Mouse (Mus musculus) kidney, embryonic 15.5 days (tissue): ENCODE results near the gene RPS10-NUDT3. TPM values are rescaled to one million over a fixed set of nuclear protein-coding genes. Genes with fewer than 3 reads are reported as not detected.

Experiments
- ATAC-seq: fragments of 200-750 bp; cut with Nextera tagmentation; replicated peaks from 2 replicates; pipeline ENCODE4 v1.8.0; 2017; ENCODE audit warnings: moderate TSS enrichment; ENCODE audit not compliant: low FRiP score
- H3K27ac ChIP-seq: fragments of 300-500 bp; sonication (generic); 2 replicates; pipeline ENCODE4 v1.5.1; 2015; ENCODE audit warnings: mild to moderate bottlenecking, inconsistent platforms
- H3K27me3 ChIP-seq: fragments of 300-500 bp; sonication (generic); 2 replicates; pipeline ENCODE4 v1.6.1; 2015; ENCODE audit warnings: inconsistent platforms
- H3K36me3 ChIP-seq: fragments of 300-500 bp; sonication (generic); 2 replicates; pipeline ENCODE4 v1.6.1; 2015; ENCODE audit warnings: inconsistent platforms
- H3K4me1 ChIP-seq: fragments of 300-500 bp; sonication (generic); 2 replicates; pipeline ENCODE4 v1.6.1; 2015; ENCODE audit warnings: inconsistent platforms
- H3K4me2 ChIP-seq: fragments of 300-500 bp; sonication (generic); 2 replicates; pipeline ENCODE4 v1.6.1; 2015; ENCODE audit warnings: moderate library complexity, mild to moderate bottlenecking, inconsistent platforms
- H3K4me3 ChIP-seq: fragments of 300-500 bp; sonication (generic); replicated peaks from 2 replicates; pipeline ENCODE4 v1.5.1; 2015; ENCODE audit warnings: mild to moderate bottlenecking, inconsistent platforms
- H3K9ac ChIP-seq: fragments of 300-500 bp; sonication (generic); 2 replicates; pipeline ENCODE4 v1.6.1; 2015; ENCODE audit warnings: mild to moderate bottlenecking, inconsistent platforms
- H3K9me3 ChIP-seq: fragments of 300-500 bp; sonication (generic); replicated peaks from 2 replicates; pipeline ENCODE4 v1.6.1; 2016; ENCODE audit warnings: inconsistent platforms
- WGBS: fragments of 180-500 bp; shearing (Covaris S2); methylation state at CpG from one replicate; pipeline ENCODE4 v1.1.7; 2015; ENCODE audit warnings: mixed read lengths; 5-methylcytosine and 5-hydroxymethylcytosine counted together
- polyA plus RNA-seq: library from polyadenylated mRNA; unstranded; fragments of >200 nt; fragmentation: Nextera tagmentation; extraction: Ambion mirVana; gene quantifications from 2 replicates; pipeline ENCODE4 v1.2.1, GENCODE M21; 2015

Gene RPS10-NUDT3
- polyA plus RNA-seq, 1 experiment from 2014 or later, result not detected

- 17% methylated on average over 19 of the region's 20 CpGs for WGBS
- H3K9ac ChIP-seq, result peak overlapping the region; percentile 67; the same call in 1 of the 2 replicates
- ATAC-seq, result 0 out of 2 replicates have a peak, but pooled peaks have one; percentile 0
Measured at GRCm38 (mm10) chr17:27564391-27565162, 70.4 kb downstream of the RPS10-NUDT3 start.

GRCm38 (mm10) chr17:27563771-27564244 is 71.2 kb downstream of the RPS10-NUDT3 start:
- Histone ChIP-seq H3K4me1 (peaks cover 49% of the 10 kb centered on the region), H3K36me3 (peaks cover 26% of the 10 kb centered on the region), H3K27me3 (no peaks in the 10 kb centered on the region), H3K4me3 (no peak overlapping the region), H3K9me3 (no peaks in the 10 kb centered on the region), H3K4me2 (peak overlapping the region; percentile 99; the same call in 1 of the 2 replicates), H3K9ac (no peak overlapping the region), H3K27ac (no peak overlapping the region)
- WGBS, result 56% methylated on average over 7 of the region's 7 CpGs
- ATAC-seq, result no peak

More at GRCm38 (mm10) chr17:27564391-27565162, 70.4 kb downstream of the RPS10-NUDT3 start:
- Histone ChIP-seq H3K27me3 (no peaks in the 10 kb centered on the region), H3K4me2 (peak overlapping the region; percentile 99), H3K27ac (peak overlapping the region; percentile 69), H3K4me3 (peak overlapping the region; percentile 56), H3K9me3 (no peaks in the 10 kb centered on the region), H3K4me1 (peaks cover 43% of the 10 kb centered on the region), H3K36me3 (peaks cover 26% of the 10 kb centered on the region)

- no peak overlapping the region for H3K27ac ChIP-seq
- peaks cover 61% of the 10 kb centered on the region for H3K4me1 ChIP-seq
- no peak overlapping the region for H3K4me2 ChIP-seq
- peaks cover 26% of the 10 kb centered on the region for H3K36me3 ChIP-seq
- ATAC-seq, result no peak
- H3K4me3 ChIP-seq, result no peak overlapping the region
- no peaks in the 10 kb centered on the region for H3K27me3 ChIP-seq
- no peaks in the 10 kb centered on the region for H3K9me3 ChIP-seq
- 38% methylated on average over 8 of the region's 11 CpGs for WGBS
- H3K9ac ChIP-seq, result no peak overlapping the region
Measured at GRCm38 (mm10) chr17:27561809-27562526, 73.1 kb downstream of the RPS10-NUDT3 start.

GRCm38 (mm10) chr17:27560926-27561480 is 74.0 kb downstream of the RPS10-NUDT3 start:
- H3K4me2 ChIP-seq, result no peak overlapping the region
- H3K27me3 ChIP-seq, result no peaks in the 10 kb centered on the region
- no peak overlapping the region for H3K4me3 ChIP-seq
- no peak overlapping the region for H3K9ac ChIP-seq
- peaks cover 56% of the 10 kb centered on the region for H3K4me1 ChIP-seq
- WGBS, result 84% methylated on average over 13 of the region's 13 CpGs
- ATAC-seq, result no peak
- H3K36me3 ChIP-seq, result peaks cover 26% of the 10 kb centered on the region
- H3K9me3 ChIP-seq, result no peaks in the 10 kb centered on the region
- no peak overlapping the region for H3K27ac ChIP-seq

- no peaks in the 10 kb centered on the region for H3K27me3 ChIP-seq
- no peak overlapping the region for H3K4me3 ChIP-seq
- H3K4me1 ChIP-seq, result peaks cover 60% of the 10 kb centered on the region
- no peak overlapping the region for H3K27ac ChIP-seq
- peaks cover 26% of the 10 kb centered on the region for H3K36me3 ChIP-seq
- H3K4me2 ChIP-seq, result peak overlapping the region; percentile 90
- WGBS, result 61% methylated on average over 8 of the region's 12 CpGs
- ATAC-seq, result no peak
- no peak overlapping the region for H3K9ac ChIP-seq
- H3K9me3 ChIP-seq, result no peaks in the 10 kb centered on the region
Measured at GRCm38 (mm10) chr17:27559596-27559995, 75.4 kb downstream of the RPS10-NUDT3 start.

GRCm38 (mm10) chr17:27558845-27559244 is 76.2 kb downstream of the RPS10-NUDT3 start:
- no peaks in the 10 kb centered on the region for H3K9me3 ChIP-seq
- peak overlapping the region; percentile 90 for H3K4me2 ChIP-seq
- peak overlapping the region; percentile 86 for H3K4me3 ChIP-seq
- H3K27ac ChIP-seq, result 0 out of 2 replicates have a peak overlapping the region, but pooled peaks have one; percentile 14
- ATAC-seq, result no peak
- H3K9ac ChIP-seq, result peak overlapping the region; percentile 23; the same call in 1 of the 2 replicates
- H3K4me1 ChIP-seq, result peaks cover 58% of the 10 kb centered on the region
- H3K27me3 ChIP-seq, result no peaks in the 10 kb centered on the region
- WGBS, result 9% methylated on average over 5 of the region's 5 CpGs
- peaks cover 23% of the 10 kb centered on the region for H3K36me3 ChIP-seq

- H3K36me3 ChIP-seq, result peaks cover 19% of the 10 kb centered on the region
- peaks cover 54% of the 10 kb centered on the region for H3K4me1 ChIP-seq
- no peak for ATAC-seq
- WGBS, result 5% methylated on average over 14 of the region's 14 CpGs
- no peaks in the 10 kb centered on the region for H3K9me3 ChIP-seq
- H3K4me2 ChIP-seq, result peak overlapping the region; percentile 90
- H3K9ac ChIP-seq, result peak overlapping the region; percentile 90
- H3K4me3 ChIP-seq, result peak overlapping the region; percentile 86
- H3K27ac ChIP-seq, result peak overlapping the region; percentile 98
- H3K27me3 ChIP-seq, result no peaks in the 10 kb centered on the region
Measured at GRCm38 (mm10) chr17:27557927-27558661, 76.9 kb downstream of the RPS10-NUDT3 start.

GRCm38 (mm10) chr17:27557181-27557926 is 77.7 kb downstream of the RPS10-NUDT3 start:
- peak overlapping the region; percentile 98 for H3K27ac ChIP-seq
- ATAC-seq, result peak; percentile 16
- no peaks in the 10 kb centered on the region for H3K27me3 ChIP-seq

GRCm38 (mm10) chr17:27556315-27557011 is 78.6 kb downstream of the RPS10-NUDT3 start, which contains the start of gene Hmga1:
Hmga1 (plus strand) TSS chr17:27556497.
- H3K9ac ChIP-seq, result peak within 1 kb of the TSS; percentile 90
- peak within 1 kb of the TSS; percentile 90 for H3K4me2 ChIP-seq
- peak within 1 kb of the TSS; percentile 98 for H3K27ac ChIP-seq
- H3K27me3 ChIP-seq, result no peaks in the 10 kb centered on the region
- H3K4me1 ChIP-seq, result peaks cover 48% of the 10 kb centered on the region
- peaks cover 14% of the 10 kb centered on the region for H3K36me3 ChIP-seq
- no peaks in the 10 kb centered on the region for H3K9me3 ChIP-seq
- H3K4me3 ChIP-seq, result peak within 1 kb of the TSS; percentile 86
- under 1% methylated on average over 79 of the region's 79 CpGs for WGBS
- ATAC-seq, result peak; percentile 73

More at GRCm38 (mm10) chr17:27557181-27557926, 77.7 kb downstream of the RPS10-NUDT3 start:
- Histone ChIP-seq H3K4me1 (peaks cover 54% of the 10 kb centered on the region), H3K36me3 (peaks cover 19% of the 10 kb centered on the region), H3K9ac (peak overlapping the region; percentile 90), H3K4me3 (peak overlapping the region; percentile 86), H3K9me3 (no peaks in the 10 kb centered on the region), H3K4me2 (peak overlapping the region; percentile 90)
- WGBS, result under 1% methylated on average over 57 of the region's 75 CpGs

- no peaks in the 10 kb centered on the region for H3K9me3 ChIP-seq
- peaks cover 6% of the 10 kb centered on the region; the same call in 1 of the 2 replicates for H3K36me3 ChIP-seq
- peak overlapping the region; percentile 90 for H3K4me2 ChIP-seq
- peak overlapping the region; percentile 90 for H3K9ac ChIP-seq
- H3K27me3 ChIP-seq, result no peaks in the 10 kb centered on the region
- peak overlapping the region; percentile 98 for H3K27ac ChIP-seq
- peaks cover 48% of the 10 kb centered on the region for H3K4me1 ChIP-seq
- peak overlapping the region; percentile 86 for H3K4me3 ChIP-seq
- peak; percentile 58 for ATAC-seq
- WGBS, result 0% methylated on average over 55 of the region's 55 CpGs
Measured at GRCm38 (mm10) chr17:27555512-27556172, 79.4 kb downstream of the RPS10-NUDT3 start.
